Mouse (Mus musculus): ENCODE data around the gene March7. TPM values are rescaled to one million over a fixed set of nuclear protein-coding genes. Genes with fewer than 3 reads are reported as not detected.

The March7 gene
- 77.8 and 110 TPM in 2 replicates for polyA plus RNA-seq (2014; fragmentation: Nextera tagmentation; extraction: Ambion mirVana)

DNA sequence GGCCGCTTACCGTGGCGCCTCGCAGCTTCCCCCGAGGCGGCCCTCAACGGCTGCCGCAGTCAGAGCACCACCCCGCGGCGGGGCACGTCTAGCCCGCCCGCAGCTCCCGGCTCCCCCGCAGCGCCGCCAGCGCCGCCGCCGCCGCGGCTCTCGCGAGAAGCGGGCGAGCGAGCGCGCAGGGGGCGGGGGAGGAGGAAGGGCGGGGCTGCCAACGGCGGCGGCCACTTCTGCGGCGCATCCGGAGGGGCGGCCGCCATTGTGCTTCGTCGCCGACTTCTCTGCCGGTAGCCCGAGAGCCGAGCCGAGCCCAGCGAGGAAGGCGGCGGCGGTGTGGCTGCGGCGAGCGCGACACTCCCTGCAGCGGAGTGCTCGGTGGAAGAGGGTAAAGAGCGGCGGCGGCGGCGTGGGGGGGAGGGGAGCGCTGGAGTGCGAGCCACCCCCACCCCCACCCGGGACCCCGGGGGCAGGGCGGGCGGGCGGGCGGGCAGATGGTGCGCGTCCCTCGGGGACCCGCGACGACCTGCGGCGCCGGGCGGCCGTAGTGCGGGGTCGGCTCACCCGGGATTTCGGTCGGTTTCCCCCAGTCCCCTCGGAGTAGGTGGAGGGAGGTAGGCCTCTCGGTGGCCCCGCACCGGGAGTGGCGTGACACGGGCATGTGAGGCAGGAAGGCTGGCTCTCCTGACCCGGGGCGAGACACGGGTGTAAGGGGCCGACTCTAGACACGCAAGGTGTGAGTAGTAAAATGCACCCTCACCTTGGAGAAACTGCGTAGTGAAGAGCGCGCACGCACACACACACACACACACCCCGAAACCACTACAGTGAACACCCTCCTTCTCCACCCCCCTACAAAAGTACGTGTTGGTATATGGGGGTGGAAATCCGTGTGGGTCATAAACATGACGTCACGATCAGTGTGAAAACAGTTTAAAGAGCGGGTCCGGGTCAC is at the start of gene March7, which contains the start of gene Baz2b:
TSS of gene March7 (plus strand) at position 185 of the 949 bp plus-strand sequence.
TSS of gene Baz2b (minus strand) at position 137 of the 949 bp plus-strand sequence.
- WGBS: under 1% methylated on average over 95 of the region's 109 CpGs

DNA sequence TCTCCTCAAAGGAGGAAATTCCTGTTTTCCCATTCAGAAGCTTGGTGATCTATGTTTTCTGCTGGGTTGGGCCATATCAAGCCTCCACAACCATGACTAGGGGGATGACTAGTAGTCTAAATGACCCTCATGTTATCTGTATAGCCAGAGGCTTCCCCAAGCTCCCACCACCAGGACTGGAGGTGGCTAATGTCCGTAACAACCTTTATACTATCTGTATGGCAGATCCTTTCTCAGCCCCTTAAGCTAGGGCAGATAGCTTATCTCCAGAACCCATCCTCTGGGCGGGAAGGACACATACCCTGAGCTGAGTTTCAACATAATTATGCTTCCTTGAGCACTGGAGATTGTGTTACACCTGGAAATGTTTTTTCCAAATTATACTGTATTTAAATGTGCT is 45.9 kb upstream of the March7 start:
- H3K27ac ChIP-seq (replicated peaks; ENCODE audit: low read depth, low read length): no peak overlapping the region
- no peak for DNase-seq
- H3K4me1 ChIP-seq (ENCODE audit: control insufficient read depth, insufficient read depth, low read length): no peaks in the 10 kb centered on the region
- no peaks in the 10 kb centered on the region for H3K27me3 ChIP-seq (ENCODE audit: control insufficient read depth, insufficient read depth, low read length)
- no peaks in the 10 kb centered on the region for H3K36me3 ChIP-seq (ENCODE audit: control insufficient read depth, insufficient read depth, low read length)
- no peak overlapping the region for H3K9ac ChIP-seq (replicated peaks; ENCODE audit: low read length)
- ATAC-seq (ENCODE audit: low FRiP score, low TSS enrichment): no peak
- no peak overlapping the region for H3K4me2 ChIP-seq (ENCODE audit: low read length)
- H3K4me3 ChIP-seq (replicated peaks; ENCODE audit: low read depth, low read length): no peak overlapping the region
- no peaks in the 10 kb centered on the region for H3K9me3 ChIP-seq (ENCODE audit: control insufficient read depth, low read length)
- WGBS: 81% methylated on average over 2 of the region's 2 CpGs

More for the DNA sequence above, at the start of gene March7, which contains the start of gene Baz2b:
- Histone ChIP-seq H3K36me3 (ENCODE audit: control insufficient read depth, insufficient read depth, low read length) (peaks cover 9% of the 10 kb centered on the region), H3K9me3 (ENCODE audit: control insufficient read depth, low read length) (no peaks in the 10 kb centered on the region), H3K4me2 (ENCODE audit: low read length) (peak within 1 kb of the TSS; percentile 74), H3K27me3 (ENCODE audit: control insufficient read depth, insufficient read depth, low read length) (peaks cover 4% of the 10 kb centered on the region; the same call in 1 of the 2 replicates), H3K27ac (replicated peaks; ENCODE audit: low read depth, low read length) (peak within 1 kb of the TSS; percentile 97), H3K9ac (replicated peaks; ENCODE audit: low read length) (peak within 1 kb of the TSS; percentile 95), H3K4me3 (replicated peaks; ENCODE audit: low read depth, low read length) (peak within 1 kb of the TSS; percentile 85), H3K4me1 (ENCODE audit: control insufficient read depth, insufficient read depth, low read length) (peaks cover 31% of the 10 kb centered on the region)
- peak; percentile 96 for DNase-seq
- ATAC-seq (ENCODE audit: low FRiP score, low TSS enrichment): peak; percentile 92

DNA sequence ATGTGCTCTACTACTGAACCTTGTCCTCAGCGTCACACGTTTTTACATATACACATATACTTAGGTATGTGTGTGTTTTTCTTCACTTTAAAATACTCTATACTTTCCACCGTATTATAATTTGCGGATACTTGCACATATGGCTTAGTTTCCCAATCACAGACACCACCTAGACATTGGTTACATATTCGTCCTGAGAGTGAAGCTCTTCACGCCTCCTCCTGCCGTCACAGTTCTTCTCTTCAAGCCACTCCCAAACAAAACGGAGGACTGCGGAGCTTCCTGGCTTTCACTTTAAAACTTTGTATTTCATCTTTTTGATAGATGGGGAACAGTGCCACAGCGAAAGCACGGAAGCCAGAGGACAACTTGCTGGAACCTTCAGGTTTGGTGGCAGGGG is 44.0 kb upstream of the March7 start:
- H3K9me3 ChIP-seq (ENCODE audit: control insufficient read depth, low read length): no peaks in the 10 kb centered on the region
- WGBS: 94% methylated on average over 11 of the region's 11 CpGs
- no peak overlapping the region for H3K4me2 ChIP-seq (ENCODE audit: low read length)
- H3K36me3 ChIP-seq (ENCODE audit: control insufficient read depth, insufficient read depth, low read length): no peaks in the 10 kb centered on the region
- H3K27me3 ChIP-seq (ENCODE audit: control insufficient read depth, insufficient read depth, low read length): no peaks in the 10 kb centered on the region
- ATAC-seq (ENCODE audit: low FRiP score, low TSS enrichment) (no peak), DNase-seq (no peak)
- no peak overlapping the region for H3K9ac ChIP-seq (replicated peaks; ENCODE audit: low read length)
- H3K4me3 ChIP-seq (replicated peaks; ENCODE audit: low read depth, low read length): no peak overlapping the region
- no peak overlapping the region for H3K27ac ChIP-seq (replicated peaks; ENCODE audit: low read depth, low read length)
- no peaks in the 10 kb centered on the region for H3K4me1 ChIP-seq (ENCODE audit: control insufficient read depth, insufficient read depth, low read length)

DNA sequence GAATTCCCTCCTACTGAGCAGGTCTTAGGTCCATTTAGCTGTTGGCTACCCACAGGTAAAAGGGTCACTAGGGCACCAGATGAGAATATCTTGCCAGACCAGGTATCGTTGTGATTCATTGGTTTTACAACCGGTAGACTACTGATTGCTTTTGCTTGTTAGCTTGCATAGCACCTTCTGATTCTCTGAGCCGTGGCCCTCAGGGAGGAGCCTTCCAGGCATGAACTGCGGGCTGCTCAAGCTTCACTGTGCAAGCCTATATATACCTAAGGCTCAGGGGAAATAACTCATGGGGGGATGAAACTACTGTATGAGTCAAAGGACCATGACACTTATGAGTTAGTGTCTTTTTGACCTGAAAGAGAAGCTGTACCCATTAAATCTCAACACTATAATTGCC is 42.8 kb upstream of the March7 start:
- no peak overlapping the region for H3K4me2 ChIP-seq (ENCODE audit: low read length)
- WGBS: 92% methylated on average over 4 of the region's 4 CpGs
- no peak overlapping the region for H3K4me3 ChIP-seq (replicated peaks; ENCODE audit: low read depth, low read length)
- H3K27me3 ChIP-seq (ENCODE audit: control insufficient read depth, insufficient read depth, low read length): no peaks in the 10 kb centered on the region
- no peak overlapping the region for H3K9ac ChIP-seq (replicated peaks; ENCODE audit: low read length)
- no peaks in the 10 kb centered on the region for H3K36me3 ChIP-seq (ENCODE audit: control insufficient read depth, insufficient read depth, low read length)
- no peak for ATAC-seq (ENCODE audit: low FRiP score, low TSS enrichment)
- no peak overlapping the region for H3K27ac ChIP-seq (replicated peaks; ENCODE audit: low read depth, low read length)
- no peaks in the 10 kb centered on the region for H3K4me1 ChIP-seq (ENCODE audit: control insufficient read depth, insufficient read depth, low read length)
- H3K9me3 ChIP-seq (ENCODE audit: control insufficient read depth, low read length): no peaks in the 10 kb centered on the region
- no peak for DNase-seq

DNA sequence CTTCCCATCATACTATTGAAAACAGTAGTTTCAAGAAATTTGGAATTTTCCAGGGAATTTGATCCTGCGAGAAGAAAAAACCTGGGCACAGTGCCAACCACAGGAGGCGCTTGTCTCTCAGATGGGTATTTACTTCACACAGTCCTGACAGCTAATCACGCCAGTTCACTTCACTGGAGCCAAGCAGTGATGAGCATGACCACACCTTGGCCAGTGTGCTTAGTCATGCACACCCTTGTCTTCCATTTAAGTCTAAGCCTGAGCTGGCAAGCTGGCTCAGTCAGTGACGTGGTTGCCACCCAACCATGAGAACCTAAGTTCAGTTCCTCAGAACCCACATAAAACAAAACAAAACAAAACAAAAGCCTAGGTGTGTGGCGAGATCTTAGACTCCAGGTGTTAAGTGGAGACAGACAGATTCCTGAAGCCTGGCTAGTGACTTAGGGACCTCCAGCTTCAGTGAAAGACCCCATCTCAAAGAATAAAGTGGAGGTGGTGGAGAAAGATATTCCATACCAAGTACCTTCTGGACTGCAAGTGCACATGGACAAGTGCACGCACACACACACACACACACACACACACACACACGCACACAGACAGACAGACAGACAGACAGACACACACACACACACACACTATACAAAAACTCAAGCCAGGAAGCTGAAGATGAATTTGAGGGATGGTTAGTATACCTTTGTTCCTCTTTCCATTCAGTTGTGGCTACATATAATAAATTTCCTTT is 37.7 kb upstream of the March7 start:
- WGBS: 64% methylated on average over 7 of the region's 7 CpGs
- Histone ChIP-seq H3K4me3 (replicated peaks; ENCODE audit: low read depth, low read length) (no peak overlapping the region), H3K9ac (replicated peaks; ENCODE audit: low read length) (no peak overlapping the region), H3K4me1 (ENCODE audit: control insufficient read depth, insufficient read depth, low read length) (no peaks in the 10 kb centered on the region), H3K27ac (replicated peaks; ENCODE audit: low read depth, low read length) (no peak overlapping the region), H3K4me2 (ENCODE audit: low read length) (no peak overlapping the region), H3K36me3 (ENCODE audit: control insufficient read depth, insufficient read depth, low read length) (no peaks in the 10 kb centered on the region), H3K27me3 (ENCODE audit: control insufficient read depth, insufficient read depth, low read length) (no peaks in the 10 kb centered on the region), H3K9me3 (ENCODE audit: control insufficient read depth, low read length) (no peaks in the 10 kb centered on the region)
- DNase-seq (peak; percentile 27), ATAC-seq (ENCODE audit: low FRiP score, low TSS enrichment) (no peak)

DNA sequence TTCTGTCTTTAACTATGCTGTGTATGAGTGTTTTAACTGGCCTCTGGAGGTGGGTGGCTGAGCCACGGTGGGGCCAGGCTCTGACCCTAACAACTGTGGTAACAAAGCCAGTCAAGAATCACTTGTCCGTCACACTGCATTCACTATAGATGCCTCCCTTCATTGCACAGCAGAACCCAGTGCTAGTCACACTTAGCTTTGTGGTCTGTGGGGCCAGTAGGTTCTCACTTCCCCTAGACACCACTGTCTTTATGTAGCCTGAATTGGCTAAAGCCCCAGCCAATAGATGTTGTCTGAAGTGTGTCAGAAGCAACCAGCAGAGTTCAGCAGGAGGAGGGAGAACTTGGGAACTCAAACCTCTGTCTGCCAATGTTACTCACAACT is 37.2 kb upstream of the March7 start:
- Histone ChIP-seq H3K4me2 (ENCODE audit: low read length) (no peak overlapping the region), H3K27me3 (ENCODE audit: control insufficient read depth, insufficient read depth, low read length) (no peaks in the 10 kb centered on the region), H3K27ac (replicated peaks; ENCODE audit: low read depth, low read length) (no peak overlapping the region), H3K4me3 (replicated peaks; ENCODE audit: low read depth, low read length) (no peak overlapping the region), H3K4me1 (ENCODE audit: control insufficient read depth, insufficient read depth, low read length) (no peaks in the 10 kb centered on the region), H3K9me3 (ENCODE audit: control insufficient read depth, low read length) (no peaks in the 10 kb centered on the region), H3K36me3 (ENCODE audit: control insufficient read depth, insufficient read depth, low read length) (no peaks in the 10 kb centered on the region), H3K9ac (replicated peaks; ENCODE audit: low read length) (no peak overlapping the region)
- 43% methylated on average over 2 of the region's 2 CpGs for WGBS
- DNase-seq (no peak), ATAC-seq (ENCODE audit: low FRiP score, low TSS enrichment) (no peak)

DNA sequence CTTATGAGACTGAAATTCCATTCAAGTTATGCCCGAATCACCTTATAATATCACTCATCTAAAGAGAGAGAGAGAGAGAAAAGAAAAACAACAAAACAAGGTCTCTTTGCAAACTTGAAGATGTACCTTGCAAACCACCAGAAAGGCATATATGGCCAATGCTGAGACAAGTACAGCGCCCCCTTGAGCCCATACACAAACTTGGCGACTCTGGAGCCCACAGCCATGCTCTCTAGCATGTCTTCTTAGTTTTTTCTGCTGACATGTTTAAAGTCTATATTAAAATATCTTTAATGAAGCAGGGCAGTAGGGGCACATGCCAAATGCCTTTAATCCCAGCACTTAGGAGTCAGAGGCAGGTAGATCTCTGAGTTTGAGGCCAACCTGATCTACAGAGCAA is 36.5 kb upstream of the March7 start:
- no peak for ATAC-seq (ENCODE audit: low FRiP score, low TSS enrichment)
- no peaks in the 10 kb centered on the region for H3K36me3 ChIP-seq (ENCODE audit: control insufficient read depth, insufficient read depth, low read length)
- H3K9ac ChIP-seq (replicated peaks; ENCODE audit: low read length): no peak overlapping the region
- H3K27me3 ChIP-seq (ENCODE audit: control insufficient read depth, insufficient read depth, low read length): no peaks in the 10 kb centered on the region
- DNase-seq: no peak
- H3K4me3 ChIP-seq (replicated peaks; ENCODE audit: low read depth, low read length): no peak overlapping the region
- H3K27ac ChIP-seq (replicated peaks; ENCODE audit: low read depth, low read length): no peak overlapping the region
- H3K9me3 ChIP-seq (ENCODE audit: control insufficient read depth, low read length): no peaks in the 10 kb centered on the region
- no peak overlapping the region for H3K4me2 ChIP-seq (ENCODE audit: low read length)
- 62% methylated on average over 3 of the region's 3 CpGs for WGBS
- no peaks in the 10 kb centered on the region for H3K4me1 ChIP-seq (ENCODE audit: control insufficient read depth, insufficient read depth, low read length)

DNA sequence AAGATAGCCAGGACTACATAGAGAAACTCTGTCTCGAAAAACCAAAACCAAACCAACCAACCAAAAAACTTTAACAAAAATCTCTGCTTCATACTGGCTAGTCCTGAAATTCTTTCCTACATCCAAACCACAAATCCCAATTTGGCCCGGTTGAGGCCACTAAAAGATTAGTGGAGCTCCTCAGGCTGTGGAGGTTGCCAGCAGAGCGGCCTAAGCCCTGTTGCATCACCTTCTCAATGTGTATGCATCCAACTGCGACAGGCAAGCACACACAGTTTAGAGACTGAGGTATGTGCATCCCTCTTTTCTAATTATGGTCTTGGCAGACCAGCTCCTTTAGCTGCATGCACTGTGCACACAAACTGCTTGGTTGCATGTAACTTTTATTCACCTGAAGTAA is 36.1 kb upstream of the March7 start:
- Histone ChIP-seq H3K4me3 (replicated peaks; ENCODE audit: low read depth, low read length) (no peak overlapping the region), H3K4me1 (ENCODE audit: control insufficient read depth, insufficient read depth, low read length) (no peaks in the 10 kb centered on the region), H3K27ac (replicated peaks; ENCODE audit: low read depth, low read length) (no peak overlapping the region), H3K27me3 (ENCODE audit: control insufficient read depth, insufficient read depth, low read length) (no peaks in the 10 kb centered on the region), H3K4me2 (ENCODE audit: low read length) (no peak overlapping the region), H3K36me3 (ENCODE audit: control insufficient read depth, insufficient read depth, low read length) (no peaks in the 10 kb centered on the region), H3K9ac (replicated peaks; ENCODE audit: low read length) (no peak overlapping the region), H3K9me3 (ENCODE audit: control insufficient read depth, low read length) (no peaks in the 10 kb centered on the region)
- 85% methylated on average over 4 of the region's 4 CpGs for WGBS
- DNase-seq (no peak), ATAC-seq (ENCODE audit: low FRiP score, low TSS enrichment) (no peak)
